Mouse (Mus musculus): ENCODE results near the gene Fyb.

Fyb gene

DNA sequence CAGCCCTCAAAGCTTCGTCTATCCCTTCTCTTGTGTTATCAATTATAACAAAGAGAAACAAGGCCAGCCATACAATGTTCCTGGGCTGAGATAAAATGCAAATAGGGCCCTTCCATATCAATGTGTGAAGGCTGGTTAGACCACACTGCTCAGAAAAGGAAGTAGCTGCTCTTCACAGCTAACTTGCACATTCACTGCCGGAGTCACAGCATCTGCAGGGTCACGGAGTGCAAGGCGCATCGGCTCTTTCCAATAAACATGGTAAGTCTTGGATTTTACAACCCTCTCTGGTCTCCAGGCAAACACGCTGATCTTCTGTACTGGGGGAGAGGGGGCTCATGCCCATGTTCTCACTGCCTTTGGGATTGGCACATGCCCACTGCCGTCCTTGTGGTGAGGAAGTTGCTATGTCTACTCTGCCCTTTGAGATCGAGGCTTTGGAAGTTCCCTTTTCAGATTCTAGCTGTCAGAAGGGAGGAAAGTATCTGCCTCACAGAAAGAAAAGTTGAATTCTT, at the start of gene Fyb:
Gene Fyb (plus strand): TSS at position 201 of the 515 bp plus-strand sequence.
- no peak for DNase-seq (ENCODE audit: low spot score in 2 of 2)

DNA sequence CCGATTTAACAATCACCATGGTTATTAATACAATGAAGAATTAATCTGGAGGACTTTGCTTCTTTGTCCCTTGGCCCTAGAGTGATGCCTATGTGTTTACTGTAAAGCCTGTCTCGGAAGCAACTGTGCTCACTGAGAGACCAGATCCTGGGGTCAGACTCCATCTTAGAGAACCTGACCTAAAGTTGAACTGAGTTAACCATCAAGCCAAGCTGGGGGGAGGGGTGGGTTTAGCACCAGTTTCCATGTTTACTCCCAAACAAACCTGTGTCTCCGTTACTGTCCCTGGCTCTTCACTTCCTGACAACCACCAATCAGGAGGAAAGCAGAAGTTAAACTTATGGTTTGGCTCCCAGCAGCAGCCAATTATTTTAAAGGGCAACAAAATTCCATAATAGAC, 39.1 kb upstream of the Fyb start:
- DNase-seq (ENCODE audit: low spot score in 2 of 2): no peak

DNA sequence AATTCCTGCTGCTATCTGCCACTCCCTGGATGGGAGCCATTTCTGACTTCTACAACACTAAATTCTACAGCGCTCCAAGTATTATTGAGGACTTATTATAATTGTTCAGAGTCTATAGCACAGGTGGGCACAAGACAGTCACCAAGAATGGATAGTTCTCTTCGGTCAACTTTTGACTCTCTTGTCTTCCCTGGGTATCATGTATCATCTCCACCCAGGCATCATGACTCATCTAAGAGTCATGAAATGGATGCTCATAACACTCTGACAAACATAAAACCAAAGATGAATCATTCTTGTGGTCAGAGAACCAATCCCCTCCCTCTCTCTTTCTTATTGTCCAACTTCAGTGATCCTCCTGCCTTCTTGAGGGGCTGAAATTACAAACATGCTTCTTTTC, 30.3 kb upstream of the Fyb start:
- no peak for DNase-seq (ENCODE audit: low spot score in 2 of 2)

DNA sequence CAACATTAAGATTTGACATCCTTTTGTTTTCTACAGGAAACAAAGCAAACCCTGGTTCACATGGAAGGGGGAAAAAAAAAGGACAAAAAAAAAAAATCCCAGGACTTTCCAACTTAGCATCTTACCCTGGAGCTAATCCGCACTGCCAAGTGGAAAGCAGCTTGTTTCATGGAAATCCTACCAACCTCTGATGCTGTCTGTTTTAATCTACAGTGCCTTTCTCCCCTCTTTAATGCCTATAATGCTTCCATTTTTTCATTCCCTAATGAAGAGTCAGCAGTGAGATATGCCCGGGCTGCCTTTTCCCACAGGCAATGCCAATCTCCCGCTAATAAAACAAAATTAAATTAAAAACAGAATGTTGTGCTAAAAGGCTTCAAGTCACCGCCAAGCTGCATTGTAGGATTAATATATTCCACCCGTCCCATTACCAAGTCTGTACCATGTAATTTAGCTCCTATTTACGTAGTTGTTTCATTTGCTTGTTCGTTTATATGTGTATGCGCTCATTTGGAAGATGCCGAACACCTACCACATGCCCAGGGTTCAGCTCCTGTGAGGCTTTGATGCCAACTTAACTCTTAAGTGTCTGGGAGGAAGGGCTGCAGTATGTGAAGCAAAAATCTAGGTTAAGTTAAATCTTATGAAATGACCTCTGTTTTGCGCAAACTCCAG, 24.1 kb upstream of the Fyb start:
- no peak for DNase-seq (ENCODE audit: low spot score in 2 of 2)

DNA sequence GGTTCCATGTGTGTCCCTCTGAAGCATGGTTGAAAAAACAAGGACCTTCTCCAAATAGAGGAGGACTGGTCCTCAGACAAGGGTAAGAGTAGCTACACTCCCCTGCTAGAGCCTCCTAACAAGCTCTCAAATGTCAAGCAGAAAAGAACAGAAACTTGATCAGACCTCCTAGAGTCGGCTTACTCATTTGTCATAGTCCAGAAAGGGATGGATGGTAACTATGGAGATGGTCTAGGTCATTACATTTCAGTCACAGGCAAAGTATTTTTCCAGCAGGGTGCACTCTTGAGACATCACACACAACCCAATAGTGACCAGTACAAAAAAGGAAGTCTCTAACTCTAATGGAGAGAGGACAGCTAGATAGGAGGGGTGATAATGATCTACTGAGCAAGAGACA, 21.9 kb upstream of the Fyb start:
- no peak for DNase-seq (ENCODE audit: low spot score in 2 of 2)

DNA sequence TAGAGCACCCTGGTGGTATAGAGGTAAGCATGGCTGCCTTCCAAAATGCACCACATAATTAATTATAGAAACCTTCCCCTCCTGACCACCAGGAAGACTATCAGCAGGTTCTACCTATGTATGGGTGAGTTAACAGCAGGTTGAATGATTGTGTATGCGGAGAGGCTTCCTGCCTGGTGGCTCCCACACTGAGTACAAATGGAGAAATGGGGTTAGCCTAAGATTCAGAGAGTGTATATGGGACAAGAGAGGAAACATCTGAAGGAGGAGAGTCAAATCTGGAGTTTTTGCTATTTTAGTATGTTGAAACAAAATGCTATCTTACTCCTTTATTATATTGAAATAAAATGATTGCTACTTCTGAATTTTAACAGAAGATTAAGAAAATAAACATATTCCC, 5.1 kb upstream of the Fyb start:
- DNase-seq (ENCODE audit: low spot score in 2 of 2): no peak

DNA sequence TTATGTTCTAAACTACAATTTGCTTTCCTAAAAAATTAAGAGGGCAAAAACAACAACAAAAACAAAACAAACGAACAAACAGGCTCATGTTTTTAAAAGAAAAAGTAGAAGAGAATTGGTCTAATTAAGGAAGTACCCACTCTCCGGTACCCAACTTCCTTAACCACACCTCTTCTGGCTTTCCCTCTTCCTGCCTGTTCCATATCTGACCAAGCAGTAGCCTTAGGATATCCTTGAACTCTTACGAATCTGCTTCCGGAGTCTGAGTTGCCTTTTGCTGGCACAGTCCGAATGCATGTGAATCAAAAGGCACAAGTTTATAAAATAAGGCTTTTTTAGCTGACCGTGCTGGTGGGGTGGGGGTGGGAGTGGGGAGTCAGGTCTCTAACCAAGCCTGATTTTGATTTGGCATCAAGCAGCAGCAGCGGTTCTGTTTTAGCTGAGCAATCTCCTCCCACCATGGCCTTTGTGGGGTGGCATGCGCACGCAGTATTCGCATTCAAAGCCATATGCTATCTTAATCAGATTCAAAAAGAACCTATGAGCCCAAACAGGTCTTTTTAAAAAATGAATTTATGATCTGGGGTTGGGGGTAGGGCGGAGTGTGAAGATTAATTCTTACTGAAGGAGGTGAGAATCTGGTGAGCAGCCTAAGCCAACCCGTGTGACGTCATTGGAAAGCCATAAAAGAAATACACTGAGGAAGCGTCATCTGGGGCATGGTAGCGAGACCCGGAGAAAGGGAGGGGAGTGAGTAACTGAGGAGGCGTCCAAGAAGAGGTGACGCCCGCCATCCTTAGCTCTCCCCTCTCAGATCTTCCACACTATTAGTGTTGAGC, 3.0 kb upstream of the Fyb start:
- no peak for DNase-seq (ENCODE audit: low spot score in 2 of 2)

GRCm38 (mm10) chr15:6520505-6521155, 2.0 kb upstream of the Fyb start:
- DNase-seq (ENCODE audit: low spot score in 2 of 2): no peak

DNA sequence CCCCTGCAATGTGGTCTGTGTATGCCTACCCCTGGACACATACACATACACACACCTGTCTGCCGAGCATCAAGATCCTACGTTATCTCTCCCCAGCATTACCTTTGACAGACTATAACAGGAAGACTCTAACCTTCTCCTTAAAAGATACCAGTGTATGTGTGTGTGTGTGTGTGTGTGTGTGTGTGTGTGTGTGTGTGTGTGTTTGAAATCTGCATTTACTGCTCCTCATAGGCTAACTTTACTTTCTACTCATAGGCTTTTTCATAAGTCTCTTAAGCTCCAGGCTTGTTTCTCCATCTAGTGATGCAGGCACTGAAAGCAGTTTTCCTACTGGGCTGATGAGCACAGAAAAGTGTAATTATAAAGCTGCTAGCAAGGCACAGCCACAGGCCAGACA, 2.1 kb downstream of the Fyb start:
- DNase-seq (ENCODE audit: low spot score in 2 of 2): no peak

GRCm38 (mm10) chr15:6525386-6525785, 2.7 kb downstream of the Fyb start:
- DNase-seq (ENCODE audit: low spot score in 2 of 2): no peak

GRCm38 (mm10) chr15:6533858-6534343, 11.2 kb downstream of the Fyb start:
- no peak for DNase-seq (ENCODE audit: low spot score in 2 of 2)

- no peak for DNase-seq (ENCODE audit: low spot score in 2 of 2)
These were observed 11.9 kb downstream of the Fyb start for GRCm38 (mm10) chr15:6534592-6534991.

GRCm38 (mm10) chr15:6539639-6540338, 17.1 kb downstream of the Fyb start:
- no peak for DNase-seq (ENCODE audit: low spot score in 2 of 2)

GRCm38 (mm10) chr15:6548911-6549310, 26.3 kb downstream of the Fyb start:
- no peak for DNase-seq (ENCODE audit: low spot score in 2 of 2)

DNA sequence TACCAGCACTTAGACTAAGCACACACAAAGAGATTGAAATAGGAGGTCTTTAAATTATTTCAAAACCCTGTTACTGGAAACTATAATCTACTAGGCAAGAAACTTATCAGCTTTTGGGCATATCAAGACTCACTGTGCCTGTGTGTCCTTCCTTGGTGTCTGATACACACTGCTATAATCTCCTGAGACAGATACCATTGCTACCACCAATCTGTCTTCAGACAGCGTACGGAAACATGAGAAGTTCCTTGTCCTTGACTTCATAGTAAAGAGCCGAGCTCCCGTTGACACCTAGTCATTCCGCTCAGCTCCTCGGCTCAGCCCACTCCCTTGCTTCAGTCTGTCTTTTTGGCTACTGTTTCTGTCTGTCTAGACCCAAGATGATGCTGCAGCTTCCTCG, 29.2 kb downstream of the Fyb start:
- no peak for DNase-seq (ENCODE audit: low spot score in 2 of 2)

GRCm38 (mm10) chr15:6554742-6555141, 32.1 kb downstream of the Fyb start:
- peak; percentile 61 to 72 for DNase-seq (ENCODE audit: low spot score in 2 of 2)

DNA sequence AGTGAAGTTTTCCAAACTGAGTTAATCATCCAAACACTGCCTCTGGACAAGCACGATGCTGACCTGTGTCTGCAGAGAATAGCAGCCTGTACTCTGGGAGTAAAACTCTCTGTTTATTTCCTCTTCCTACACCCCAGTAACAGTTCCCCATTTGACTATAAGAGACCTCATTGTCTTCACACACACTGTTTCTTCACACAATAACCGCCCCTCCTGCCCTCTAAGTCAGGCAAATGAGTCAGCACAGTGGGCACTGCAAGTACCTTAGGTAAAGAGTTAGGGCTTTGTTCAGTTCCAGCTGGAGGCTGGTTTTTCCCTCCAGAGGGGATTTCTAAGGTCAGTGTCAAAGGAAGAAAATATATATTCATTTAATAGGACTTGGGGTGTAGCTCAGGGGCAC, 32.9 kb downstream of the Fyb start:
- peak in 1 of 2 experiments; percentile 49 for DNase-seq (ENCODE audit: low spot score in 2 of 2)

- no peak for DNase-seq (ENCODE audit: low spot score in 2 of 2)
These were observed 33.6 kb downstream of the Fyb start for GRCm38 (mm10) chr15:6556272-6556671.

GRCm38 (mm10) chr15:6556911-6557310, 34.3 kb downstream of the Fyb start:
- DNase-seq (ENCODE audit: low spot score in 2 of 2): no peak

- DNase-seq (ENCODE audit: low spot score in 2 of 2): no peak
These were observed 34.9 kb downstream of the Fyb start for GRCm38 (mm10) chr15:6557552-6557951.

DNA sequence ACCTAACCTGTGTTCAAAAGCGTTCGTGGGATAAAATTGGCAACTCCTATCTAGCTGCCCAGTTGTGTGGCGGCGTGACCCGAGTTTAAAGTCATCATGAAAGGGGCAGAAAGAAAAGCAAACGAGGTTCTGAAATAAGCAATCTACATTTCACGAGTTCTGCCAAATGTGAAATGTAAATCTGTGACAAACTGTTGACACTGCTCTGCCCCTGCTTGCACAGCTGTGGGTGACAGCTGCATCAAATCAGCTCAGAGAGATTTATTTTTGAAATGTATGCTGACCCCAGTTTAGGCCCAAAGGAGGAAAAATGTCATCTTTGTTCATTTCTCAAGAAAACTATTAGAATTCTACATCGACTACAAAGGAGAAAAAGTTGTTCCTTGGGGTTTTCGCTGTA, 36.5 kb downstream of the Fyb start:
- no peak for DNase-seq (ENCODE audit: low spot score in 2 of 2)

DNA sequence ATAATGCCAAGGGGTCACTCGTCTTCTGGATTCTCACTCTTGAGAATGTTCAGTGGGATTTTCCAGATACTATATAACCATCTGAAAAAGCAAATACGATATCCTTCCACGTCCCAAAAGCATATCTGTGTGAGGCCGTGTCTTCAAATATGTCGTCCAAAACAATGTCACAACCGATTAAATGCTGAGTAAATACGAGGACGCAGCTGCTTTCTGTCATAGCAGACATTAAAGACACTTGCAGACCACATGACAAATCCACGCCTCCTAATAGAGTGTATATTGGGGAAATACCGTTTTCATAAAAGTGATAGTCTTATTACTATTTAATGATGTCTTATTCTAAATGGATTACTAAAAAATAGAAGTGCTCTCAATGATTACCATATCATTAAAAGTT, 38.0 kb downstream of the Fyb start:
- no peak for DNase-seq (ENCODE audit: low spot score in 2 of 2)

Measured in spleen, postnatal 36 days (tissue).